Mouse (Mus musculus) lung, embryonic 15.5 days (tissue): ENCODE measurements around the gene Cnih1. TPM values are rescaled to one million over a fixed set of nuclear protein-coding genes. Genes with fewer than 3 reads are reported as not detected.

ENCODE experiments used
- ATAC-seq: fragments of 200-750 bp; cut with Nextera tagmentation; 2 replicates; pipeline ENCODE4 v1.8.0; 2017; ENCODE audit warnings: moderate number of reproducible peaks, borderline replicate concordance; ENCODE audit not compliant: low FRiP score, low TSS enrichment; ENCODE audit errors: extremely low read depth
- H3K27ac ChIP-seq: fragments of 300-500 bp; sonication (generic); 2 replicates; pipeline ENCODE4 v1.5.1; 2015; ENCODE audit warnings: moderate library complexity, mild to moderate bottlenecking, inconsistent platforms
- H3K27me3 ChIP-seq: fragments of 300-500 bp; sonication (generic); 2 replicates; pipeline ENCODE4 v1.6.1; 2015; ENCODE audit warnings: inconsistent platforms
- H3K36me3 ChIP-seq: fragments of 300-500 bp; sonication (generic); 2 replicates; pipeline ENCODE4 v1.6.1; 2015; ENCODE audit warnings: inconsistent platforms
- H3K4me1 ChIP-seq: fragments of 300-500 bp; sonication (generic); 2 replicates; pipeline ENCODE4 v1.6.1; 2015; ENCODE audit warnings: inconsistent platforms
- H3K4me2 ChIP-seq: fragments of 300-500 bp; sonication (generic); 2 replicates; pipeline ENCODE4 v1.6.1; 2015; ENCODE audit warnings: inconsistent platforms, mild to moderate bottlenecking, moderate library complexity
- H3K4me3 ChIP-seq: fragments of 300-500 bp; sonication (generic); 2 replicates; pipeline ENCODE4 v1.5.1; 2015; ENCODE audit warnings: mild to moderate bottlenecking, inconsistent platforms
- H3K9ac ChIP-seq: fragments of 300-500 bp; sonication (generic); 2 replicates; pipeline ENCODE4 v1.6.1; 2015; ENCODE audit warnings: inconsistent platforms
- H3K9me3 ChIP-seq: fragments of 300-500 bp; sonication (generic); 2 replicates; pipeline ENCODE4 v1.6.1; 2016; ENCODE audit warnings: inconsistent platforms
- WGBS: fragments of 180-500 bp; shearing (Covaris S2); methylation state at CpG from one replicate; pipeline ENCODE4 v1.1.7; 2015; 5-methylcytosine and 5-hydroxymethylcytosine counted together
- polyA plus RNA-seq: library from polyadenylated mRNA; unstranded; fragments of >200 nt; fragmentation: Nextera tagmentation; extraction: Ambion mirVana; gene quantifications from 2 replicates; pipeline ENCODE4 v1.2.1, GENCODE M21; 2015

Cnih1 gene
- polyA plus RNA-seq, 1 experiment from 2014 or later, result 182 TPM

DNA sequence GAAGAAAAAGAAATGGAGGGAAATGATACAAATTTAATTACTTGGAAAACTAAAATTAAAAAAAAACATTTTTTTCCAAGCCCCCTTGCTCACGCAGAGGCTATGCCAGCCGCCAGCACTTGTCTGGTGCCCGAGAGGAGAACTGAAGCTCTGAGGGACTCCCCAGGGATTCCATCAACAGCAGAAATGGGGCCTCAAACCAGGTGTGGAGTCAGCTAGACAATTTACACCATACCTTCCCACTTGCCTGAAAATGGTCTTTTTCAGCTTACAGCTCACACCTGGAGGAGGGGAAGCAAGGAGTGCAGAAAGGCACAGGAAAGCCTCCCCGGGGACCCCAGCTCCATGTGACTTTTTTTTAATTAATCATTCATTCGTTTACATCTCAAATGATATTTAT is 3.0 kb downstream of the Cnih1 start:
- no peaks in the 10 kb centered on the region for H3K27me3 ChIP-seq
- H3K27ac ChIP-seq, result no peak overlapping the region
- H3K4me3 ChIP-seq, result no peak overlapping the region
- peaks cover 21% of the 10 kb centered on the region for H3K36me3 ChIP-seq
- no peaks in the 10 kb centered on the region for H3K9me3 ChIP-seq
- ATAC-seq, result no peak
- no peak overlapping the region for H3K4me2 ChIP-seq
- 83% methylated on average over 5 of the region's 5 CpGs for WGBS
- H3K9ac ChIP-seq, result no peak overlapping the region
- peaks cover 10% of the 10 kb centered on the region for H3K4me1 ChIP-seq

DNA sequence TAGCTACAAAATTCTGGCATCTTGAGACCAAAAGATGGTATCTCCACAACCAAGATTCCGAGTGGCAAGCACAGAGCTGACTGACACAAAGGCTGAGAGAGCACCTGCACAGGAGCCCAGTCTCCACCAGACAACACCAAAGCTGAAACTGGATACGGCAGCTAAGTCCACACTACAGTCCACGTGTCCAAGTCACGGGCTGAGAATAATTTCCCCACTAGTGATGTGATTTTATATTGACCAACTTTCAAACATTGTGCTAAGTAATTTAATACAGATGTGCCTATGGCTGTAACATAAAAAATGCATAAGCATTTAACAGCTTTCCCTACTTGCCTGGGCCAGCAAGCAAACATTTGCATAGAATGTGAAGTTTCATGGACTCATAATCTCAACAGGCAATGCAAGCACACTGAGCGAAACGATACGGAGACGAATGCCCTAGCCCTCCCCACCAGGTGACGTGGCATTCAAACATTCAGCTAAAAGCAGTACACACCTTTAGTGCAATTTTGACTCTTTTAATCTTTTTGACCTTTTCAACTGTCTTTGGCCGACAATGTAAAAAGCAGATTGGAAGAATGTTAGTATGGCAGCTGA is 4.8 kb downstream of the Cnih1 start:
- no peak overlapping the region for H3K4me2 ChIP-seq
- H3K27ac ChIP-seq, result no peak overlapping the region
- peaks cover 38% of the 10 kb centered on the region for H3K36me3 ChIP-seq
- no peak overlapping the region for H3K4me3 ChIP-seq
- ATAC-seq, result no peak
- no peaks in the 10 kb centered on the region for H3K27me3 ChIP-seq
- no peak overlapping the region for H3K9ac ChIP-seq
- peaks cover 10% of the 10 kb centered on the region for H3K4me1 ChIP-seq
- H3K9me3 ChIP-seq, result no peaks in the 10 kb centered on the region
- WGBS, result 85% methylated on average over 10 of the region's 10 CpGs

DNA sequence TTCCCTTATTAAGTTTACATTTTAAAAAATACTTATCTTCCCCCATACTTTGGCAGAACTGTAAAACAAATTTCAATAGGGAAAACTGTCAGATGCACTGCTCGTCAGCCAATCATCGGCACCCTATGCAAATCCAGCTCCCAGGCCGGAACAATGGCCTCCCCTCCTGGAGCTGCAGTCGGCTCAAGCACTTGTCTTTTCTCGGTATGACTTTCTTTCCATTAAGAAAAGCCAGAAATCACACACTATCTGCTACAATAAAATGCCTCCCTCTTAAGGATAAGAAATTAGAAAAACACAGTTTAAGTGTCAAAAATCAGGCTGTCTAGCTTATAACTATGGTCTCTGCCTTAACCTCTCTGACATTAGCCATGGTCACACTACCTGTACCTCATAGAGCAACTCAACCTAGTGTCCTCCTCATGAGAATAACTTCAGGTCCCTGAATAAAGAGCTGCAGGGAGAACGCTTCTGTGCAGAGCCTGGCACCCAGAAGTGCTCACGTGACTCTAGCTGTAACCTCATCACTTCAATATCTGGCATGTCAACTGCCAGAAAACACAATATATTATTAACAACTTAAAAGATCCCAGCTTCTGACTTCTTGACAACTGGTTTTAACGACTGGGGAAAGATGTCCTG is 5.9 kb downstream of the Cnih1 start:
- 82% methylated on average over 8 of the region's 8 CpGs for WGBS
- Histone ChIP-seq H3K9me3 (no peaks in the 10 kb centered on the region), H3K36me3 (peaks cover 48% of the 10 kb centered on the region), H3K4me2 (no peak overlapping the region), H3K4me1 (peaks cover 10% of the 10 kb centered on the region), H3K27ac (no peak overlapping the region), H3K27me3 (no peaks in the 10 kb centered on the region), H3K9ac (no peak overlapping the region), H3K4me3 (no peak overlapping the region)
- no peak for ATAC-seq

DNA sequence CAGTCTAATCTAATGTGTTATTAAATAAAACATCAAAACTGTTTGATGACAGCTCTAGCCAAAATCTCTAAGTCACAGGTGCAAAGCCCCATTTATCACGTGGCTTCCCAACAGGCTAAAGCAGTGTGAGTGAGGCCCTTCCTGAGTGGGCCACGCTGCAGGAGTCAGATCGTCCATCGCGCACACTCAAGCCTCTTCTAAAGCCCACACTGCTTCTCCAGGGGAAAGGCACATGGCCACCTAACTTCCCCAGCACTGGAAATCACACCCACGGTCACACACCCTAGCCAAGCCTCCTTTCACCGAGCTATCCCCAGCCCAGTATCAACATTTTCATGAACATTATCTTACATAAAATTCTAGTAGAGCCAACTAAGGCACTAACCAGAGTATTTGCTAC is 7.1 kb downstream of the Cnih1 start:
- 89% methylated on average over 7 of the region's 7 CpGs for WGBS
- Histone ChIP-seq H3K4me3 (no peak overlapping the region), H3K36me3 (peaks cover 60% of the 10 kb centered on the region), H3K9ac (no peak overlapping the region), H3K4me2 (no peak overlapping the region), H3K9me3 (no peaks in the 10 kb centered on the region), H3K27me3 (no peaks in the 10 kb centered on the region), H3K4me1 (peaks cover 2% of the 10 kb centered on the region; the same call in 1 of the 2 replicates), H3K27ac (no peak overlapping the region)
- ATAC-seq, result no peak

DNA sequence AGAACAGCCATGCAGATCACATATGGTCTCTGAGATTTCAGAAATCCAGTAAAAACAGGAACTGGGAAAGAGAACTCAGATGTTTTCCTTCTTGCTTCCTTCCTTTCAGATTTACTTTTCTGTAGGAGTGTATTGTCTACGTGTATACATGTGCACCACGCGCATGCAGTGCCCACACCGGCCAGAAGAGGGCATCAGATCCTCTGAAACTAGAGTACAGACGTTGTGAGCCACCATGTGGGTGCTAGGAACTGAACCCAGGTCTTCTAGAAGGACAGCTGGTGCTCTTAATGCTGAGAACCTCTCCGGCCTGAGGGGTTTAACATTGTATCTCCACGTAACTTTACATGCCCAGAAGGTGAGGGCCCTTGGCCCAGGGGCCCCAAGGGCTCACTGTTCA is 9.0 kb downstream of the Cnih1 start:
- H3K9me3 ChIP-seq, result no peaks in the 10 kb centered on the region
- no peak overlapping the region for H3K4me3 ChIP-seq
- no peak overlapping the region for H3K9ac ChIP-seq
- peaks cover 77% of the 10 kb centered on the region for H3K36me3 ChIP-seq
- no peak overlapping the region for H3K27ac ChIP-seq
- WGBS, result 94% methylated on average over 7 of the region's 7 CpGs
- ATAC-seq, result no peak
- H3K4me1 ChIP-seq, result no peaks in the 10 kb centered on the region
- H3K27me3 ChIP-seq, result no peaks in the 10 kb centered on the region
- no peak overlapping the region for H3K4me2 ChIP-seq

DNA sequence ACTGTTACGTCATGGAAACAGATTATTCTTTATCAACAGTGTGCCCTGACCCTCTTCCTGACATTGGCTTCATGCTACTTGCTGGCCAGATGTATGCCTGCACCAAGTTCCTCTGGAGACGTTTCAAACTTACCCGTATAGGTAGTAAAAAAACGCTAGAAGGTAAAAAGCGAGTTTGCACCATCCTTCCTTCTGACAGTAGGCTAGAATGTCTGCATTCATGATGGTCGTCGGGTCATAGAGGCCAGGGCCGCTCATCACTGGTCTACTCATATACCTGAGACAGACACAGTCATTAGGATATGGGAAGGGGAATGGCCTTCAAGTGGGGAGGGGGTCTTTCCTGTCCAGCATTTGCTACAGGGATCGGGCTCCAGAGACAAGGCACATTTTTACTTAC is 9.5 kb downstream of the Cnih1 start:
- H3K27me3 ChIP-seq, result no peaks in the 10 kb centered on the region
- no peak overlapping the region for H3K4me3 ChIP-seq
- no peak overlapping the region for H3K9ac ChIP-seq
- H3K27ac ChIP-seq, result no peak overlapping the region
- peaks cover 82% of the 10 kb centered on the region for H3K36me3 ChIP-seq
- no peaks in the 10 kb centered on the region for H3K4me1 ChIP-seq
- H3K9me3 ChIP-seq, result no peaks in the 10 kb centered on the region
- 97% methylated on average over 9 of the region's 9 CpGs for WGBS
- H3K4me2 ChIP-seq, result no peak overlapping the region
- ATAC-seq, result no peak

DNA sequence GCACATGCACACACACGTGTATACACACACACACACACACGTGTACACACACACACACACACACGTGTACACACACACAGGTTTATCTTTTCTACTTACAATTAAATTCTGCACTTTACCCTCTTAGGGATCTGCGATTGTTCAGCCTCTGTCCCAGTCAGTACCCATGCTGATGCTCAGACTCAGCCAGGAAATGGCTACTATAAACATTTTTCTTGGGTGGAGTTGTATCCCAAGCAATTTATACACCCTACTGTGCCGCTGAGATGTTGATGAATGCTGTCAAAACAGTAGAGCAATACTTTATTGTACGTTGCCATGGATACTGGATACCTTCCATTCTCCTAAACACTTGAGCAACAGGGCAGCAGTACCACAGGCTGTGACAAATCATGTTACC is 18.2 kb downstream of the Cnih1 start:
- WGBS, result 62% methylated on average over 6 of the region's 6 CpGs
- Histone ChIP-seq H3K4me1 (no peaks in the 10 kb centered on the region; the same call in 1 of the 2 replicates), H3K4me3 (no peak overlapping the region), H3K27me3 (no peaks in the 10 kb centered on the region), H3K27ac (no peak overlapping the region), H3K9me3 (no peaks in the 10 kb centered on the region), H3K4me2 (no peak overlapping the region), H3K9ac (no peak overlapping the region), H3K36me3 (peaks cover 70% of the 10 kb centered on the region)
- no peak for ATAC-seq

DNA sequence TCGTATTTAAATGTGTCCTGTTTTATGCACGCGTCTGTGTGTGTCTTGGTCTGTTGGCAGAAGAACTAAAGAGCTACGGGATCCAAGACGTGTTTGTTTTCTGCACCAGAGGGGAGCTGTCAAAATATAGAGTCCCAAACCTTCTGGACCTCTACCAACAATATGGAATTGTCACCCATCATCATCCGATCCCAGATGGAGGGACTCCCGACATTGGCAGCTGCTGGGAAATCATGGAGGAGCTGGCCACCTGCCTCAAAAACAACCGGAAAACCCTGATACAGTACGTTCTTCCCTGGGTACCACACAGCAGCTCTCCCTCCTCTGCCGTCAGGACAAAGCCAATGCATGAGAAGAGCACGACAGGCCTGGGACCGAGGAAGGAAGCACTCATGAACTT is 21.1 kb downstream of the Cnih1 start:
- no peak overlapping the region for H3K4me3 ChIP-seq
- no peak overlapping the region for H3K9ac ChIP-seq
- no peak overlapping the region for H3K4me2 ChIP-seq
- ATAC-seq, result no peak
- WGBS, result 67% methylated on average over 12 of the region's 12 CpGs
- peaks cover 1% of the 10 kb centered on the region; the same call in 1 of the 2 replicates for H3K4me1 ChIP-seq
- peaks cover 62% of the 10 kb centered on the region for H3K36me3 ChIP-seq
- H3K27ac ChIP-seq, result no peak overlapping the region
- no peaks in the 10 kb centered on the region for H3K9me3 ChIP-seq
- H3K27me3 ChIP-seq, result no peaks in the 10 kb centered on the region

DNA sequence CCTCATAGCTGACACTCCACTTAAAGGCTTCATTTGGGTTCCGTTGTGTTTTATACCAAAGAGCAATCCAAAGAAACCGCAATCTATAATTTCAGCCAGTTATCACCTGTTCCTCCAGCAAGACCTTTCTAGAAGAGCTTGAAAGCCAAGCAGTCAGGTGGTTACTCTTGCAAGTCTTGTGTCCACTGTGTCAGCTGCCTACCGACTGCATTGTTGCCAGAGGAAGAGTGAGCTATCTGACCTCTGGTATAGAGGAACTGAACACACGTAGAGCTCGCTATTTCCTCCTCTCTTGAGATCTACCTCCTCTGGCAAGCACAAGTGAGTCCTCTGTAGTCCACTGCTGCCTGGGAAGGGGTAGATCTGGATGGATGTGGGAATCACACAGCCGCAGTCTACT is 27.0 kb downstream of the Cnih1 start:
- ATAC-seq, result no peak
- no peaks in the 10 kb centered on the region for H3K27me3 ChIP-seq
- H3K4me1 ChIP-seq, result peaks cover 14% of the 10 kb centered on the region
- H3K27ac ChIP-seq, result no peak overlapping the region
- H3K36me3 ChIP-seq, result peaks cover 14% of the 10 kb centered on the region; the same call in 1 of the 2 replicates
- peak overlapping the region; percentile 78 for H3K4me2 ChIP-seq
- H3K9me3 ChIP-seq, result no peaks in the 10 kb centered on the region
- peak overlapping the region; percentile 71 for H3K9ac ChIP-seq
- WGBS, result 33% methylated on average over 6 of the region's 6 CpGs
- H3K4me3 ChIP-seq, result peak overlapping the region; percentile 64

DNA sequence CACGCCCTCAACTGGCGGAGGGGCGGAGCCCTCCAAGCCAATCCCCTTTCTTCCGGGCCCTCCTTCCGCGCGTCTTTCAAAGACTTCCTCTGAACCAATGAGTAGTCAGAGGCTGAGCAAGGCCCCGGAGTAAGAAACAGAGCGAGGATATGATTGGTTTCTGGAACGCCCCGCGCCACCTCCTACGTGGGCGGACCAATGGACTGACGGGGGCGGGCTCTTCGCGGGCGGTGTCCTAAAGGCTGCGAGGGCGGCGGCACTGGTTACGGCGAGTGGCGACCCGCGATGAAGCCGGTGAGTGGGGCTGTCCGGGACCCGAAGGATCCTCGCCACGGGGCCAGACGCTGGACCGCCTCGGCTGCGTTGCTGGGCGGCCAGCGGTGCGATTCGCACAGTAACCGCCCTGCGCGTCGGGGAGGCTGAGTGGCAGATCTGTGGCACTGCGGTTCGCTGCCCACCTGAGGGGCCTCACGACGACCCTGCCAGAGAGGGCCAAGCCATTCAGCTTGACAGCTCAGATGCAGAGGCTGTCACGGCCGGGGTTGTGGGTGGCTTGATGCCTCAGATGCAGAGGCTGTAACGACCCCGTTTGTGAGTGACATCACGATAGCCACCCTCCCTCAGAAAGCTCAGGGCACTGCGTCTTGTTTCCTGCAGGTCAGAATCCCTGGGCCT is 27.7 kb downstream of the Cnih1 start, which contains the start of gene Cdkn3:
TSS of gene Cdkn3 (plus strand) at position 187 of the 675 bp plus-strand sequence.
- Histone ChIP-seq H3K36me3 (peaks cover 11% of the 10 kb centered on the region; the same call in 1 of the 2 replicates), H3K27ac (peak within 1 kb of the TSS; percentile 40), H3K9ac (peak within 1 kb of the TSS; percentile 71), H3K4me2 (peak within 1 kb of the TSS; percentile 78), H3K27me3 (no peaks in the 10 kb centered on the region), H3K4me3 (peak within 1 kb of the TSS; percentile 64), H3K4me1 (peaks cover 14% of the 10 kb centered on the region), H3K9me3 (no peaks in the 10 kb centered on the region)
- WGBS, result under 1% methylated on average over 54 of the region's 54 CpGs
- ATAC-seq, result peak; percentile 100

DNA sequence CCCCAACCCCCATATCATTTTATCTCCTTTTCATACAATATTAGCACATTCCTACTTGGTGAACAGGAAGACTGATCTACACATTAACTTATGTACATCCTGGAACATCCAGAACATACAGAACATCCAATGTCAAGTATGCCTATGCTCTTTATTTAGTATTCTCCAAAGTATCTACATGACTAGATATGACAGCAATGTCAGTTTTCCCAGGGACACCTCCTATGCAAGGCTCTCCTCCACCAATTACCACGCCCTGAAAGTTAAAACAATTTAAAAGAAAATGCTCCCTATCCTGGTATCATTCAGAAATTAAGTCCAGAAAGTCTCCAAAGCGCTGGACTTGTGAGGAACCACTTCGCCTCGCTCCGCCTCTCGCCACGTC is 28.2 kb downstream of the Cnih1 start:
- Histone ChIP-seq H3K9ac (no peak overlapping the region), H3K27me3 (no peaks in the 10 kb centered on the region), H3K4me2 (peak overlapping the region; percentile 78), H3K27ac (no peak overlapping the region), H3K36me3 (peaks cover 8% of the 10 kb centered on the region; the same call in 1 of the 2 replicates), H3K4me3 (peak overlapping the region; percentile 64), H3K4me1 (peaks cover 14% of the 10 kb centered on the region), H3K9me3 (no peaks in the 10 kb centered on the region)
- ATAC-seq, result no peak
- 2% methylated on average over 7 of the region's 7 CpGs for WGBS

DNA sequence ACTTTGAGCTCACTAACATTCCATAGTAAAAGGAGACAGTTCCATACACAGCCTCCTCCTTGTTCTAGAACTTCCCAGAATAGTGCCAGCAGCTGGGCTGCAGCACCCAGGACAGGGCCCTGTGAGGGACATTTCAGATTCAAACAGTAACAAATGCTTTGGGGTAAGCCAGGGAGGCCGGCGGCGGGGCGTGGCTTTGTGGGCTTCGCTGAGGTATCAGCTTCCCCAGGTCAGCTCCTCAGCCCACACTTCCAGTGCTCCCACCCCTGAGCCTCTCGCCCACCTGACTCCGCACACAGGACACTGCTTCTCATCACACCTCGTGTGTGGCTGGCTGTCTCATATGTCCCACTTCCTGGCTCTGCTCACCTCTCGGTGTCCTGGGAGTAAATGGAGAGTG is 30.5 kb downstream of the Cnih1 start:
- H3K27ac ChIP-seq, result no peak overlapping the region
- H3K4me3 ChIP-seq, result no peak overlapping the region
- no peak overlapping the region for H3K9ac ChIP-seq
- no peaks in the 10 kb centered on the region for H3K9me3 ChIP-seq
- ATAC-seq, result no peak
- no peaks in the 10 kb centered on the region for H3K36me3 ChIP-seq
- no peaks in the 10 kb centered on the region for H3K27me3 ChIP-seq
- WGBS, result 54% methylated on average over 9 of the region's 9 CpGs
- peaks cover 14% of the 10 kb centered on the region for H3K4me1 ChIP-seq
- H3K4me2 ChIP-seq, result no peak overlapping the region
